Mouse (Mus musculus) spleen, adult 2 months (tissue): Measurements from ENCODE around the gene Taar3. TPM values are rescaled to one million over a fixed set of nuclear protein-coding genes. Genes with fewer than 3 reads are reported as not detected.

ENCODE experiments used
- DNase-seq, 2 experiments: peaks; one replicate each; pipeline versions ENCODE4 v3.0.0 to v3.0.0-alpha.2; 2012 to 2021; ENCODE audit warnings: low spot score in 2 of 2, low read depth in 1 of 2
- H3K27ac ChIP-seq: fragments of 200-500 bp; 2 replicates; pipeline ENCODE4 v1.5.1; 2012; ENCODE audit warnings: low read length, inconsistent platforms; ENCODE audit not compliant: insufficient read depth
- H3K27me3 ChIP-seq: fragments of 200-500 bp; 2 replicates; pipeline ENCODE4 v1.6.1; 2012; ENCODE audit warnings: mild to moderate bottlenecking, moderate library complexity, low read length, inconsistent platforms; ENCODE audit not compliant: control insufficient read depth, insufficient read depth
- H3K36me3 ChIP-seq: fragments of 200-500 bp; 2 replicates; pipeline ENCODE4 v1.6.1; 2012; ENCODE audit warnings: mild to moderate bottlenecking, low read length, inconsistent platforms; ENCODE audit not compliant: control insufficient read depth, insufficient read depth
- H3K4me1 ChIP-seq: fragments of 200-500 bp; 2 replicates; pipeline ENCODE4 v1.6.1; 2011; ENCODE audit warnings: inconsistent platforms; ENCODE audit not compliant: control insufficient read depth, insufficient read depth, insufficient read length
- H3K4me3 ChIP-seq: fragments of 200-500 bp; 2 replicates; pipeline ENCODE4 v1.5.1; 2011; ENCODE audit warnings: mild to moderate bottlenecking, inconsistent platforms; ENCODE audit not compliant: insufficient read depth, insufficient read length; ENCODE audit errors: extremely low read depth
- CTCF ChIP-seq: fragments of 200-500 bp; IDR thresholded peaks from 2 replicates; pipeline ENCODE4 v1.5.1; 2011; ENCODE audit warnings: mild to moderate bottlenecking, inconsistent platforms; ENCODE audit not compliant: insufficient read depth, insufficient read length, insufficient replicate concordance; ENCODE audit errors: extremely low read depth
- POLR2A ChIP-seq: fragments of 200-500 bp; IDR thresholded peaks from 2 replicates; pipeline ENCODE4 v1.6.1; 2011; ENCODE audit warnings: low read depth, low read length, inconsistent platforms
- WGBS: fragments of 180-500 bp; shearing (Covaris S2); methylation state at CpG from one replicate; pipeline ENCODE4 v1.1.7; 2018; 5-methylcytosine and 5-hydroxymethylcytosine counted together
- polyA plus RNA-seq: library from polyadenylated mRNA; depleted of rRNA; stranded (reverse); fragments of >200 nt; gene quantifications from 2 replicates; pipeline ENCODE4 v1.2.3, GENCODE M21; 2012; rRNA removed

The Taar3 gene
- polyA plus RNA-seq, 1 experiment: not detected

DNA sequence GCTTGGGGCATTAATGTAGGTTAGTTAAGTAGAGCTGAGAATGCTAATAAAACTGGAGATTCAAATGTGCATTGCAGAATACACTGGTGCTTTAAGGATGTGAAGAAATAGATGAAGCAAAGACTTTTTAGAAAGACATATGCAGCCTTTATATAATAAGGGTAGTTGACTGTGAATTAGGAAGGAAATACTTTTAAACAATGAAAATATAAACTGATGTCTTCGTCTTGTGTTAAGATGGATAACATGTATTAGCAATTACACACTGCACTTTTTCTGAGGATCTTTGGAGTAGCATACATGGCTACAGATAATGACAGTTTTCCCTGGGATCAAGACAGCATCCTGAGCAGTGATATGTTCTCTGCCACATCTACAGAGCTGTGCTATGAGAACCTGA lies 50.3 kb downstream of the Taar3 start, which contains the start of gene Taar7b:
Gene Taar7b (plus strand): TSS at position 301 of the 400 bp plus-strand sequence.
- H3K4me3 ChIP-seq: no peak within 1 kb of the TSS
- no peaks in the 10 kb centered on the region for H3K27me3 ChIP-seq
- no peaks in the 10 kb centered on the region for H3K4me1 ChIP-seq
- H3K36me3 ChIP-seq: no peaks in the 10 kb centered on the region
- WGBS: 82% methylated on average over 1 of the region's 1 CpGs
- no peak for DNase-seq
- H3K27ac ChIP-seq: no peak within 1 kb of the TSS
- TF ChIP-seq CTCF (no peak), POLR2A (no peak)

Other genes starting within 250 kb of the Taar3 start
- gene Rps12, start 162.3 kb upstream of the Taar3 start, polyA plus RNA-seq: 1,677 and 2,344 TPM in 2 replicates
- gene Slc18b1, start 152.6 kb upstream of the Taar3 start, polyA plus RNA-seq: 1.1 TPM in 2 replicates
- gene Vnn3, start 98.1 kb upstream of the Taar3 start, polyA plus RNA-seq: 1.8 and 2.2 TPM in 2 replicates
- gene Vnn1, start 54.9 kb upstream of the Taar3 start, polyA plus RNA-seq: 0.08 and 0.20 TPM in 2 replicates
- not detected in 2 replicates for gene Taar1, start 29.2 kb upstream of the Taar3 start, polyA plus RNA-seq
- not detected in 2 replicates for gene Taar2, start 11.0 kb upstream of the Taar3 start, polyA plus RNA-seq
- gene Taar4, start 10.9 kb downstream of the Taar3 start, polyA plus RNA-seq: not detected in 2 replicates
- not detected in 2 replicates for gene Taar5, start 21.1 kb downstream of the Taar3 start, polyA plus RNA-seq
- not detected in 2 replicates for gene Taar6, start 36.1 kb downstream of the Taar3 start, polyA plus RNA-seq
- gene Taar7a, start 43.9 kb downstream of the Taar3 start, polyA plus RNA-seq: not detected in 2 replicates
- not detected in 2 replicates for gene Taar7b, start 50.4 kb downstream of the Taar3 start, polyA plus RNA-seq
- not detected in 2 replicates for gene Taar7d, start 77.7 kb downstream of the Taar3 start, polyA plus RNA-seq
- not detected in 2 replicates for gene Taar7e, start 88.1 kb downstream of the Taar3 start, polyA plus RNA-seq
- gene Taar7f, start 100.0 kb downstream of the Taar3 start, polyA plus RNA-seq: not detected in 2 replicates
- not detected in 2 replicates for gene Taar8a, start 126.9 kb downstream of the Taar3 start, polyA plus RNA-seq
- gene Taar8b, start 142.7 kb downstream of the Taar3 start, polyA plus RNA-seq: 0.20 and 0.75 TPM in 2 replicates
- gene Taar8c, start 152.4 kb downstream of the Taar3 start, polyA plus RNA-seq: 0.15 and 0.25 TPM in 2 replicates
- 0.07 TPM in 1 of 2 replicates, not detected in the other for gene Taar9, start 160.0 kb downstream of the Taar3 start, polyA plus RNA-seq
- 57.6 and 61.7 TPM in 2 replicates for gene Stx7, start 199.7 kb downstream of the Taar3 start, polyA plus RNA-seq